Mouse (Mus musculus) MEL (cell line): ENCODE data around the gene Myom1. TPM values are rescaled to one million over a fixed set of nuclear protein-coding genes. Genes with fewer than 3 reads are reported as not detected.

Source experiments
- DNase-seq: peaks from one replicate; pipeline ENCODE4 v3.0.0; 2011; ENCODE audit warnings: low read depth, low spot score
- H3K27ac ChIP-seq: 2 replicates; pipeline ENCODE4 v1.5.1; 2012; ENCODE audit warnings: low read depth, mild to moderate bottlenecking, control low read depth, low read length, moderate library complexity; ENCODE audit not compliant: control insufficient read depth
- H3K27me3 ChIP-seq, 2 experiments: fragments of 150-350 bp in 1 of 2; sonication (generic) in 1 of 2; 2 replicates each; pipeline ENCODE4 v1.6.1; 2012; ENCODE audit warnings: low read length in 2 of 2, mild to moderate bottlenecking in 2 of 2, improper control_type of control experiment in 1 of 2, moderate library complexity in 1 of 2; ENCODE audit not compliant: insufficient read depth in 2 of 2, control insufficient read depth in 1 of 2
- H3K36me3 ChIP-seq, 2 experiments: 2 replicates each; pipeline ENCODE4 v1.6.1; 2012 to 2014; ENCODE audit warnings: low read length in 2 of 2, improper control_type of control experiment in 1 of 2, inconsistent platforms in 1 of 2, mild to moderate bottlenecking in 1 of 2; ENCODE audit not compliant: insufficient read depth in 2 of 2, control insufficient read depth in 1 of 2
- H3K4me1 ChIP-seq, 2 experiments: fragments of 150-350 bp in 1 of 2; sonication (generic) in 1 of 2; 2 replicates each; pipeline ENCODE4 v1.6.1; 2012; ENCODE audit warnings: low read length in 2 of 2, improper control_type of control experiment in 1 of 2, mild to moderate bottlenecking in 1 of 2; ENCODE audit not compliant: insufficient read depth in 2 of 2, control insufficient read depth in 1 of 2
- H3K4me3 ChIP-seq, 2 experiments: fragments of 150-350 bp in 1 of 2; sonication (generic) in 1 of 2; 2 replicates each; pipeline ENCODE4 v1.5.1; 2012; ENCODE audit warnings: low read depth in 2 of 2, low read length in 2 of 2, mild to moderate bottlenecking in 2 of 2, moderate library complexity in 2 of 2, control low read depth in 1 of 2, improper control_type of control experiment in 1 of 2; ENCODE audit not compliant: control insufficient read depth in 1 of 2, insufficient read depth in 1 of 2
- H3K79me2 ChIP-seq: 2 replicates; pipeline ENCODE4 v1.6.1; 2012; ENCODE audit warnings: mild to moderate bottlenecking, low read length, moderate library complexity; ENCODE audit not compliant: control insufficient read depth, poor library complexity, insufficient read depth
- H3K9ac ChIP-seq: 2 replicates; pipeline ENCODE4 v1.6.1; 2012; ENCODE audit warnings: low read depth, mild to moderate bottlenecking, control low read depth, low read length, moderate library complexity; ENCODE audit not compliant: control insufficient read depth, poor library complexity, severe bottlenecking
- H3K9me3 ChIP-seq: fragments of 150-350 bp; sonication (generic); replicated peaks from 2 replicates; pipeline ENCODE4 v1.6.1; 2012; ENCODE audit warnings: mild to moderate bottlenecking, low read length, improper control_type of control experiment, moderate library complexity; ENCODE audit not compliant: insufficient read depth
- BHLHE40 ChIP-seq: IDR thresholded peaks from 2 replicates; pipeline ENCODE4 v1.6.1; 2012; ENCODE audit warnings: low read depth, mild to moderate bottlenecking, inconsistent platforms, low read length, improper control_type of control experiment, borderline replicate concordance
- CHD1 ChIP-seq: IDR thresholded peaks from 2 replicates; pipeline ENCODE4 v1.6.1; 2012; ENCODE audit warnings: low read depth, mild to moderate bottlenecking, inconsistent platforms, low read length, improper control_type of control experiment
- CHD2 ChIP-seq: IDR thresholded peaks from 2 replicates; pipeline ENCODE4 v1.6.1; 2011; ENCODE audit warnings: low read length, improper control_type of control experiment
- CTCF ChIP-seq, 3 experiments: IDR thresholded peaks in 2 of 3; conservative IDR thresholded peaks in 1 of 3; 2 replicates each; pipeline ENCODE4 v1.5.1; 2011 to 2012; ENCODE audit warnings: low read length in 3 of 3, low read depth in 2 of 3, mild to moderate bottlenecking in 2 of 3, improper control_type of control experiment in 1 of 3, inconsistent platforms in 1 of 3, mixed read lengths in 1 of 3, moderate library complexity in 1 of 3; ENCODE audit not compliant: control insufficient read depth in 1 of 3, insufficient read depth in 1 of 3, poor library complexity in 1 of 3, severe bottlenecking in 1 of 3
- E2F4 ChIP-seq: IDR thresholded peaks from 2 replicates; pipeline ENCODE4 v1.6.1; 2011; ENCODE audit warnings: low read depth, low read length, improper control_type of control experiment, borderline replicate concordance
- ELF1 ChIP-seq: IDR thresholded peaks from 2 replicates; pipeline ENCODE4 v1.6.1; 2014; ENCODE audit warnings: low read depth, mild to moderate bottlenecking, inconsistent platforms, low read length, improper control_type of control experiment, moderate library complexity
- EP300 ChIP-seq, 2 experiments: IDR thresholded peaks; 2 replicates each; pipeline ENCODE4 v1.6.1; 2011; ENCODE audit warnings: improper control_type of control experiment in 2 of 2, low read length in 2 of 2, low read depth in 1 of 2, mild to moderate bottlenecking in 1 of 2
- ETS1 ChIP-seq: IDR thresholded peaks from 2 replicates; pipeline ENCODE4 v1.6.1; 2012; ENCODE audit warnings: low read depth, mild to moderate bottlenecking, inconsistent platforms, low read length, improper control_type of control experiment, moderate library complexity
- GABPA ChIP-seq: IDR thresholded peaks from 2 replicates; pipeline ENCODE4 v1.6.1; 2012; ENCODE audit warnings: low read depth, mild to moderate bottlenecking, inconsistent platforms, low read length, improper control_type of control experiment, moderate library complexity
- GATA1 ChIP-seq: IDR thresholded peaks from 2 replicates; pipeline ENCODE4 v1.6.1; 2011; ENCODE audit warnings: low read depth, low read length, improper control_type of control experiment
- HCFC1 ChIP-seq: IDR thresholded peaks from 2 replicates; pipeline ENCODE4 v1.6.1; 2012; ENCODE audit warnings: low read depth, mild to moderate bottlenecking, inconsistent platforms, low read length, improper control_type of control experiment, moderate library complexity
- JUND ChIP-seq: IDR thresholded peaks from 2 replicates; pipeline ENCODE4 v1.6.1; 2011; ENCODE audit warnings: low read depth, mild to moderate bottlenecking, improper control_type of control experiment, low read length
- KAT2A ChIP-seq: conservative IDR thresholded peaks from 2 replicates; pipeline ENCODE4 v1.6.1; 2012; ENCODE audit warnings: low read depth, low read length, improper control_type of control experiment, inconsistent platforms
- MAFK ChIP-seq: IDR thresholded peaks from 2 replicates; pipeline ENCODE4 v1.6.1; 2011; ENCODE audit warnings: low read depth, mild to moderate bottlenecking, low read length, improper control_type of control experiment, borderline replicate concordance
- MAX ChIP-seq: IDR thresholded peaks from 2 replicates; pipeline ENCODE4 v1.6.1; 2011; ENCODE audit warnings: low read length, improper control_type of control experiment
- MEF2A ChIP-seq: IDR thresholded peaks from 2 replicates; pipeline ENCODE4 v1.6.1; 2014; ENCODE audit warnings: low read depth, mild to moderate bottlenecking, inconsistent platforms, low read length, improper control_type of control experiment; ENCODE audit not compliant: poor library complexity, insufficient replicate concordance, severe bottlenecking; ENCODE audit errors: extremely low read depth
- MXI1 ChIP-seq: IDR thresholded peaks from 2 replicates; pipeline ENCODE4 v1.6.1; 2011; ENCODE audit warnings: mild to moderate bottlenecking, low read depth, low read length, improper control_type of control experiment
- MYB ChIP-seq: IDR thresholded peaks from 2 replicates; pipeline ENCODE4 v1.6.1; 2011; ENCODE audit warnings: mild to moderate bottlenecking, low read depth, low read length, improper control_type of control experiment
- MYC ChIP-seq: IDR thresholded peaks from 2 replicates; pipeline ENCODE4 v1.6.1; 2011; ENCODE audit warnings: low read depth, mild to moderate bottlenecking, low read length, improper control_type of control experiment, moderate library complexity
- NELFE ChIP-seq: IDR thresholded peaks from 2 replicates; pipeline ENCODE4 v1.6.1; 2011; ENCODE audit warnings: low read depth, low read length, improper control_type of control experiment
- NRF1 ChIP-seq: IDR thresholded peaks from 2 replicates; pipeline ENCODE4 v1.6.1; 2014; ENCODE audit warnings: low read depth, mild to moderate bottlenecking, inconsistent platforms, low read length, improper control_type of control experiment, moderate library complexity; ENCODE audit not compliant: poor library complexity, insufficient read depth, severe bottlenecking
- POLR2A ChIP-seq, 2 experiments: IDR thresholded peaks; 2 replicates each; pipeline ENCODE4 v1.6.1; 2011 to 2012; ENCODE audit warnings: low read length in 2 of 2, mild to moderate bottlenecking in 2 of 2, control low read depth in 1 of 2, improper control_type of control experiment in 1 of 2, low read depth in 1 of 2, moderate library complexity in 1 of 2; ENCODE audit not compliant: control insufficient read depth in 1 of 2, insufficient read depth in 1 of 2, poor library complexity in 1 of 2
- POLR2AphosphoS2 ChIP-seq: IDR thresholded peaks from 2 replicates; pipeline ENCODE4 v1.6.1; 2011; ENCODE audit warnings: low read length, improper control_type of control experiment
- POLR2AphosphoS5 ChIP-seq: IDR thresholded peaks from 2 replicates; pipeline ENCODE4 v1.6.1; 2012; ENCODE audit warnings: low read depth, borderline replicate concordance, mild to moderate bottlenecking, inconsistent platforms, low read length, moderate library complexity, mixed read lengths
- RAD21 ChIP-seq: IDR thresholded peaks from 2 replicates; pipeline ENCODE4 v1.6.1; 2011; ENCODE audit warnings: mild to moderate bottlenecking, low read depth, low read length, improper control_type of control experiment
- RCOR1 ChIP-seq: IDR thresholded peaks from 2 replicates; pipeline ENCODE4 v1.6.1; 2012; ENCODE audit warnings: low read depth, mild to moderate bottlenecking, inconsistent platforms, low read length, improper control_type of control experiment
- SIN3A ChIP-seq: IDR thresholded peaks from 2 replicates; pipeline ENCODE4 v1.6.1; 2012; ENCODE audit warnings: low read length, improper control_type of control experiment, inconsistent platforms
- SMC3 ChIP-seq: IDR thresholded peaks from 2 replicates; pipeline ENCODE4 v1.6.1; 2011; ENCODE audit warnings: low read depth, low read length, improper control_type of control experiment
- TAL1 ChIP-seq: IDR thresholded peaks from 2 replicates; pipeline ENCODE4 v1.6.1; 2012; ENCODE audit warnings: mild to moderate bottlenecking, inconsistent platforms, low read length, moderate library complexity, mixed read lengths
- TBP ChIP-seq: IDR thresholded peaks from 2 replicates; pipeline ENCODE4 v1.8.0; 2011; ENCODE audit warnings: low read depth, low read length, improper control_type of control experiment
- TCF12 ChIP-seq: IDR thresholded peaks from 2 replicates; pipeline ENCODE4 v1.6.1; 2014; ENCODE audit warnings: low read depth, mild to moderate bottlenecking, inconsistent platforms, low read length, improper control_type of control experiment, moderate library complexity
- UBTF ChIP-seq: IDR thresholded peaks from 2 replicates; pipeline ENCODE4 v1.6.1; 2012; ENCODE audit warnings: low read depth, mild to moderate bottlenecking, inconsistent platforms, low read length, improper control_type of control experiment, moderate library complexity, borderline replicate concordance; ENCODE audit not compliant: insufficient read depth
- USF1 ChIP-seq: IDR thresholded peaks from 2 replicates; pipeline ENCODE4 v1.6.1; 2014; ENCODE audit warnings: low read depth, mild to moderate bottlenecking, inconsistent platforms, low read length, improper control_type of control experiment, moderate library complexity
- USF2 ChIP-seq, 2 experiments: IDR thresholded peaks; 2 replicates each; pipeline ENCODE4 v1.6.1; 2011 to 2012; ENCODE audit warnings: improper control_type of control experiment in 2 of 2, low read length in 2 of 2, borderline replicate concordance in 1 of 2, inconsistent platforms in 1 of 2, low read depth in 1 of 2, mild to moderate bottlenecking in 1 of 2; ENCODE audit not compliant: insufficient read depth in 1 of 2
- ZKSCAN1 ChIP-seq: IDR thresholded peaks from 2 replicates; pipeline ENCODE4 v1.6.1; 2012; ENCODE audit warnings: low read depth, mild to moderate bottlenecking, inconsistent platforms, low read length, improper control_type of control experiment, moderate library complexity
- ZMIZ1 ChIP-seq: IDR thresholded peaks from 2 replicates; pipeline ENCODE4 v1.6.1; 2012; ENCODE audit warnings: low read depth, mild to moderate bottlenecking, inconsistent platforms, low read length, improper control_type of control experiment, moderate library complexity
- ZNF384 ChIP-seq: IDR thresholded peaks from 2 replicates; pipeline ENCODE4 v1.6.1; 2012; ENCODE audit warnings: low read depth, mild to moderate bottlenecking, inconsistent platforms, low read length, improper control_type of control experiment
- polyA plus RNA-seq, 2 experiments: library from polyadenylated mRNA; stranded (reverse) in 1 of 2; unstranded in 1 of 2; fragments of >175 nt in 1 of 2; fragments of >200 nt in 1 of 2; gene quantifications; 2 replicates each; pipeline versions ENCODE4 v1.2.1 to v1.2.4; 2012; ENCODE audit warnings: low replicate concordance in 2 of 2, low read depth in 1 of 2; ENCODE audit not compliant: insufficient read length in 2 of 2, insufficient read depth in 1 of 2, missing spikeins in 1 of 2
- total RNA-seq: library from RNA; depleted of rRNA; stranded (reverse); fragments of 300-350 nt; gene quantifications from 2 replicates; pipeline ENCODE4 v1.2.3, GENCODE M21; 2012

Gene Myom1
- total and polyA plus RNA-seq, 3 experiments = 0.65 to 0.79 TPM; not detected in 1

- peaks cover 0 to 32% of the 10 kb centered on the region in 2 experiments; a peak in 2 of 4 replicates for H3K36me3 ChIP-seq
- no peaks in the 10 kb centered on the region for H3K9me3 ChIP-seq
- peaks cover 31 to 39% of the 10 kb centered on the region in 2 experiments for H3K4me1 ChIP-seq
- H3K4me3 ChIP-seq = no peak overlapping the region
- no peak overlapping the region for H3K9ac ChIP-seq
- H3K27ac ChIP-seq = 0 out of 2 replicates have a peak overlapping the region, but pooled peaks have one; percentile 2
- peak; percentile 47 for DNase-seq
- TF ChIP-seq TAL1 (peak; percentile 76), ZKSCAN1 (no peak), POLR2AphosphoS2 (no peak), SMC3 (no peak; the same call in 1 of the 2 replicates), MAFK (no peak), ZMIZ1 (no peak), MXI1 (no peak; the same call in 1 of the 2 replicates), SIN3A (peak; percentile 53), RAD21 (no peak), NRF1 (no peak), E2F4 (0 out of 2 replicates have a peak, but pooled peaks have one; percentile 35), UBTF (no peak), NELFE (no peak), USF2 (IDR thresholded peaks at IDR 0.05; ENCODE audit: borderline replicate concordance in 1 of 2, insufficient read depth in 1 of 2, low read depth in 1 of 2, low read length in 2 of 2) (no peak), RCOR1 (peak; percentile 24; the same call in 1 of the 2 replicates), ELF1 (no peak), MYB (peak; percentile 50), TBP (no peak), USF1 (no peak), MYC (no peak), MEF2A (peak; percentile 14; the same call in 1 of the 2 replicates), CHD2 (no peak), CTCF (IDR thresholded peaks at IDR 0.05 in 2 of 3, conservative IDR thresholded peaks at IDR 0.05 in 1 of 3; ENCODE audit: control insufficient read depth in 1 of 3, insufficient read depth in 1 of 3, low read depth in 2 of 3, low read length in 3 of 3, poor library complexity in 1 of 3, severe bottlenecking in 1 of 3) (no peak), GABPA (peak; percentile 97), KAT2A (no peak; the same call in 1 of the 2 replicates), JUND (no peak), BHLHE40 (0 out of 2 replicates have a peak, but pooled peaks have one; percentile 24), TCF12 (peak; percentile 91), ZNF384 (no peak), POLR2AphosphoS5 (no peak), CHD1 (no peak), MAX (no peak), ETS1 (peak; percentile 82), GATA1 (peak; percentile 82), EP300 (IDR thresholded peaks at IDR 0.05; ENCODE audit: low read depth in 1 of 2, low read length in 2 of 2) (peak; percentile 77 to 86), HCFC1 (peak; percentile 24; the same call in 1 of the 2 replicates), POLR2A (IDR thresholded peaks at IDR 0.05; ENCODE audit: control insufficient read depth in 1 of 2, insufficient read depth in 1 of 2, low read depth in 1 of 2, low read length in 2 of 2, poor library complexity in 1 of 2) (no peak)
- no peaks in the 10 kb centered on the region for H3K27me3 ChIP-seq
- no peaks in the 10 kb centered on the region for H3K79me2 ChIP-seq
These were observed 168.7 kb downstream of the Myom1 start for GRCm38 (mm10) chr17:71171161-71171560.
